ENCODE assay signal across 7 mouse cellular contexts in genomic region chr5:33033121-33033520, GRCm38 (mm10). TPM values are rescaled to one million over a fixed set of nuclear protein-coding genes. Genes with fewer than 3 reads are reported as not detected.
DNase-seq lines count a peak whose midpoint lies in the region; ATAC-seq lines count a peak whose summit lies in the region.

No protein-coding gene starts in this region.

- peak; percentile 91 for DNase-seq in adipocyte (ENCODE audit: low spot score)
- peak; percentile 70 to 85 for DNase-seq in cerebellum, postnatal 4 days (ENCODE audit: low spot score in 2 of 2)
- peak; percentile 84 for DNase-seq in gastrocnemius, postnatal 10 days
- DNase-seq in hindlimb bud, embryonic 11.5 days (ENCODE audit: extremely low spot score, low read depth, low spot score), result peak; percentile 72
- peak; percentile 72 to 75 for DNase-seq in left cerebral cortex, postnatal 36 days (ENCODE audit: low spot score in 2 of 2)
- DNase-seq in midbrain, embryonic 11.5 days (ENCODE audit: low spot score, missing footprints), result peak; percentile 98
- DNase-seq in spleen, adult 12 weeks (ENCODE audit: low spot score), result peak; percentile 78

- no peak overlapping the region for H3K9ac ChIP-seq in midbrain, embryonic 11.5 days (ENCODE audit: low read length)

- H3K27me3 ChIP-seq in midbrain, embryonic 11.5 days (ENCODE audit: control insufficient read depth, insufficient read depth, low read length), result no peaks in the 10 kb centered on the region

- ATAC-seq in midbrain, embryonic 11.5 days (ENCODE audit: low FRiP score), result peak; percentile 57; the same call in 1 of the 2 replicates

- 3% methylated on average over 4 of the region's 4 CpGs for WGBS in midbrain, embryonic 11.5 days

- no peaks in the 10 kb centered on the region; the same call in 1 of the 2 replicates for H3K36me3 ChIP-seq in midbrain, embryonic 11.5 days (ENCODE audit: control insufficient read depth, insufficient read depth, low read length)

- no peaks in the 10 kb centered on the region for H3K9me3 ChIP-seq in midbrain, embryonic 11.5 days (ENCODE audit: control insufficient read depth, low read length)

- H3K4me2 ChIP-seq in midbrain, embryonic 11.5 days, result no peak overlapping the region

- no peak overlapping the region for H3K27ac ChIP-seq in midbrain, embryonic 11.5 days (ENCODE audit: low read depth, low read length)

- peaks cover 15% of the 10 kb centered on the region for H3K4me1 ChIP-seq in midbrain, embryonic 11.5 days (ENCODE audit: control insufficient read depth, insufficient read depth, low read length)

- H3K4me3 ChIP-seq in midbrain, embryonic 11.5 days (ENCODE audit: low read depth, low read length), result no peak overlapping the region

- intact Hi-C loops in left cerebral cortex, postnatal 36 days (cut with DNase I), result loop anchor here (2.0 to 10.0 kb wide), 3 partner anchors 56 to 318 kb away; no protein-coding TSS in a partner anchor

RNA-seq across cellular contexts. Expression of gene Ywhah, which starts 14.5 kb away (rescaled TPM):
- total RNA-seq in gastrocnemius, postnatal 10 days (2021), result 100 to 1,000 TPM in 1 of 2 experiments, 10 to 100 TPM in 1; 82.0 to 106 TPM
- total RNA-seq in left cerebral cortex, postnatal 36 days (2021), result 1,000 to 10,000 TPM; 1,119 to 1,229 TPM
- polyA plus RNA-seq in midbrain, embryonic 11.5 days (2014; fragmentation: Nextera tagmentation; extraction: Ambion mirVana), result 487 and 530 TPM in 2 replicates

Comparison
In these comparisons a context has a peak if more than half of its experiments do, and no peak if none do; other contexts are left out.
1. RNA of gene Ywhah, which starts 14.5 kb away (total RNA-seq): 1,119 to 1,229 TPM in left cerebral cortex, postnatal 36 days; 82.0 to 106 TPM in gastrocnemius, postnatal 10 days; every median in the first group is over 10 times any median in the second.
2. Peak in every context shown above with its lines, with median percentiles within 50 percentile points of each other: DNase-seq.